Mouse (Mus musculus): ENCODE results near the gene Sav1. TPM values are rescaled to one million over a fixed set of nuclear protein-coding genes. Genes with fewer than 3 reads are reported as not detected.

Gene Sav1
- polyA plus RNA-seq, 1 experiment: 11.4 TPM

- H3K4me1 ChIP-seq (ENCODE audit: control insufficient read depth, insufficient read depth, insufficient read length): no peaks in the 10 kb centered on the region
- no peaks in the 10 kb centered on the region for H3K27me3 ChIP-seq (ENCODE audit: control insufficient read depth, insufficient read depth, low read length)
- H3K27ac ChIP-seq (ENCODE audit: insufficient read depth, low read length): no peak overlapping the region
- peaks cover 16% of the 10 kb centered on the region for H3K36me3 ChIP-seq (ENCODE audit: control insufficient read depth, insufficient read depth, low read length)
- 80% methylated on average over 6 of the region's 6 CpGs for WGBS
- TF ChIP-seq POLR2A (IDR thresholded peaks at IDR 0.05; ENCODE audit: low read depth, low read length) (no peak), CTCF (IDR thresholded peaks at IDR 0.05; ENCODE audit: extremely low read depth, insufficient read depth, insufficient read length, insufficient replicate concordance) (no peak)
- no peak overlapping the region for H3K4me3 ChIP-seq (ENCODE audit: extremely low read depth, insufficient read depth, insufficient read length)
- no peak for DNase-seq (ENCODE audit: low read depth in 1 of 2, low spot score in 2 of 2)
Measured at GRCm38 (mm10) chr12:69963141-69963540, 23.7 kb downstream of the Sav1 start.

DNA sequence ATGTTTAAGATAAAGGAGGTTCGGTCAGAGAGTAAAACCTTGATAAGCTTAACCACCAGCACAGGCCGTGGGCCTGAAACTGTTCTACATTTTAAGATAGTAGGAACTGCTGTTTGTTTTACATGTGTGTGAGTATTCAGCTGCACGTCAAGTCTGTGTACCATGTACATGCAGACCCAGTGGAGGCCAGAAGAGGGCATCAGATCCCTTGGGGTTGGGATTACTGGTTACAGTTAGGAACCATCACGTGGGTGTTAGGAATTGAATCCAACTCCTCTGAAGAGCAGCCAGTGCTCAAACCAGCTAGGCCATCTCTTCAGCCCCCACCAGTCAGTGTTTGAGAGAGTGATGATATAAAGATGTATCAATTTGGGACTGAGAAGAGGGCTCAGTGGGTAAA, 24.3 kb downstream of the Sav1 start:
- DNase-seq (ENCODE audit: low read depth in 1 of 2, low spot score in 2 of 2): peak in 1 of 2 experiments; percentile 51
- no peak overlapping the region for H3K27ac ChIP-seq (ENCODE audit: insufficient read depth, low read length)
- 65% methylated on average over 4 of the region's 4 CpGs for whole genome bisulfite sequencing
- TF ChIP-seq CTCF (IDR thresholded peaks at IDR 0.05; ENCODE audit: extremely low read depth, insufficient read depth, insufficient read length, insufficient replicate concordance) (peak; percentile 50; the same call in 1 of the 2 replicates), POLR2A (IDR thresholded peaks at IDR 0.05; ENCODE audit: low read depth, low read length) (no peak)
- peaks cover 13% of the 10 kb centered on the region for H3K36me3 ChIP-seq (ENCODE audit: control insufficient read depth, insufficient read depth, low read length)
- no peaks in the 10 kb centered on the region for H3K27me3 ChIP-seq (ENCODE audit: control insufficient read depth, insufficient read depth, low read length)
- H3K4me1 ChIP-seq (ENCODE audit: control insufficient read depth, insufficient read depth, insufficient read length): no peaks in the 10 kb centered on the region
- no peak overlapping the region for H3K4me3 ChIP-seq (ENCODE audit: extremely low read depth, insufficient read depth, insufficient read length)

DNA sequence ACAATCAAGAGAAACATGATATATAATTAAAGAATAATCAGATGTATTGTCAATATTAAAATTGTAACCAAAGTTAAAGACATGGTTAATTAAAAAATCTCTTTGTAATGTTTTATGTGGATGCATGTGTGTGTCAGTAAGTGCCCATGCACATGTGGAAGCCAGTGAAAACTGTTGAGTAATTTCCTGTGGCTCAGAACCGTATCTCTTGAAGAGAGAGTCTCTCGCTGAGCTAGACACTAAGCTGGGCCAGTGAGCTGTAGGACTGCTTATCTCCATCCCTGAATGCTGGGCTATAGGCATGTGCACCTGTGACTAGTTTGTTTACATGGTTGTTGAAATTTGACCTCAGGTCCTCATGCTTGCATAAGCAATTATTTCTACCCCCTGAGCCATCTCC, 29.4 kb downstream of the Sav1 start:
- H3K27me3 ChIP-seq (ENCODE audit: control insufficient read depth, insufficient read depth, low read length): no peaks in the 10 kb centered on the region
- no peak for DNase-seq (ENCODE audit: low read depth in 1 of 2, low spot score in 2 of 2)
- 61% methylated on average over 2 of the region's 2 CpGs for WGBS
- no peak overlapping the region for H3K27ac ChIP-seq (ENCODE audit: insufficient read depth, low read length)
- H3K4me3 ChIP-seq (ENCODE audit: extremely low read depth, insufficient read depth, insufficient read length): no peak overlapping the region
- H3K36me3 ChIP-seq (ENCODE audit: control insufficient read depth, insufficient read depth, low read length): peaks cover 1% of the 10 kb centered on the region
- no peaks in the 10 kb centered on the region for H3K4me1 ChIP-seq (ENCODE audit: control insufficient read depth, insufficient read depth, insufficient read length)
- TF ChIP-seq CTCF (IDR thresholded peaks at IDR 0.05; ENCODE audit: extremely low read depth, insufficient read depth, insufficient read length, insufficient replicate concordance): no peak
- no peak for TF ChIP-seq POLR2A (IDR thresholded peaks at IDR 0.05; ENCODE audit: low read depth, low read length)

GRCm38 (mm10) chr12:69947502-69947901, 39.3 kb downstream of the Sav1 start:
- WGBS: 82% methylated on average over 3 of the region's 3 CpGs
- Histone ChIP-seq H3K4me1 (ENCODE audit: control insufficient read depth, insufficient read depth, insufficient read length) (no peaks in the 10 kb centered on the region), H3K36me3 (ENCODE audit: control insufficient read depth, insufficient read depth, low read length) (no peaks in the 10 kb centered on the region), H3K27ac (ENCODE audit: insufficient read depth, low read length) (no peak overlapping the region), H3K27me3 (ENCODE audit: control insufficient read depth, insufficient read depth, low read length) (no peaks in the 10 kb centered on the region), H3K4me3 (ENCODE audit: extremely low read depth, insufficient read depth, insufficient read length) (no peak overlapping the region)
- DNase-seq (ENCODE audit: low read depth in 1 of 2, low spot score in 2 of 2): no peak
- TF ChIP-seq POLR2A (IDR thresholded peaks at IDR 0.05; ENCODE audit: low read depth, low read length) (no peak), CTCF (IDR thresholded peaks at IDR 0.05; ENCODE audit: extremely low read depth, insufficient read depth, insufficient read length, insufficient replicate concordance) (no peak)

- Histone ChIP-seq H3K36me3 (ENCODE audit: control insufficient read depth, insufficient read depth, low read length) (no peaks in the 10 kb centered on the region), H3K4me1 (ENCODE audit: control insufficient read depth, insufficient read depth, insufficient read length) (no peaks in the 10 kb centered on the region), H3K27me3 (ENCODE audit: control insufficient read depth, insufficient read depth, low read length) (no peaks in the 10 kb centered on the region), H3K4me3 (ENCODE audit: extremely low read depth, insufficient read depth, insufficient read length) (no peak overlapping the region), H3K27ac (ENCODE audit: insufficient read depth, low read length) (no peak overlapping the region)
- 96% methylated on average over 5 of the region's 5 CpGs for WGBS
- no peak for DNase-seq (ENCODE audit: low read depth in 1 of 2, low spot score in 2 of 2)
- TF ChIP-seq CTCF (IDR thresholded peaks at IDR 0.05; ENCODE audit: extremely low read depth, insufficient read depth, insufficient read length, insufficient replicate concordance) (no peak), POLR2A (IDR thresholded peaks at IDR 0.05; ENCODE audit: low read depth, low read length) (no peak)
Measured at GRCm38 (mm10) chr12:69945861-69946260, 40.9 kb downstream of the Sav1 start.

GRCm38 (mm10) chr12:69941655-69942329, 45.0 kb downstream of the Sav1 start:
- H3K27me3 ChIP-seq (ENCODE audit: control insufficient read depth, insufficient read depth, low read length): no peaks in the 10 kb centered on the region
- no peak for TF ChIP-seq POLR2A (IDR thresholded peaks at IDR 0.05; ENCODE audit: low read depth, low read length)
- TF ChIP-seq CTCF (IDR thresholded peaks at IDR 0.05; ENCODE audit: extremely low read depth, insufficient read depth, insufficient read length, insufficient replicate concordance): no peak
- DNase-seq (ENCODE audit: low read depth in 1 of 2, low spot score in 2 of 2): no peak
- WGBS: 87% methylated on average over 1 of the region's 1 CpGs
- H3K27ac ChIP-seq (ENCODE audit: insufficient read depth, low read length): no peak overlapping the region
- no peaks in the 10 kb centered on the region for H3K4me1 ChIP-seq (ENCODE audit: control insufficient read depth, insufficient read depth, insufficient read length)
- H3K4me3 ChIP-seq (ENCODE audit: extremely low read depth, insufficient read depth, insufficient read length): no peak overlapping the region
- no peaks in the 10 kb centered on the region for H3K36me3 ChIP-seq (ENCODE audit: control insufficient read depth, insufficient read depth, low read length)

DNA sequence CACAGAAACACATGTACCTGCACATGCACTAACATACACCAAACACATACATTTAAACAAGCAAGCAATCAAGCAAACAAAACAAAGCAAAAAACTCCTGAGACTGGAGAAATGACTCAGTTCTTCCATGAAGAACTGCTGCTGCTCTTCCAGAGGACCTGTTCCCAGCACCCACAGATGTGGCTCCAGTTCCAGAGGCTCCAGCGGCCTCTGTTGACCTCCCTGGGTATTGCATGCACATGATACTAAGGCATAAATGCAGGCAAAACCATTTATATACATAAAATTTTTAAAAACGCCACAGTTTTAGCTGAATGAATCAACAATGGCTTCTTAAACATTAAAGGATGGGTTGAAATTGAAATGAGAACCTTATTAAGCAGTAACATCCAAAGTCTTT, 47.5 kb downstream of the Sav1 start:
- TF ChIP-seq CTCF (IDR thresholded peaks at IDR 0.05; ENCODE audit: extremely low read depth, insufficient read depth, insufficient read length, insufficient replicate concordance): no peak
- no peak for TF ChIP-seq POLR2A (IDR thresholded peaks at IDR 0.05; ENCODE audit: low read depth, low read length)
- H3K36me3 ChIP-seq (ENCODE audit: control insufficient read depth, insufficient read depth, low read length): no peaks in the 10 kb centered on the region
- no peaks in the 10 kb centered on the region for H3K27me3 ChIP-seq (ENCODE audit: control insufficient read depth, insufficient read depth, low read length)
- no peak overlapping the region for H3K4me3 ChIP-seq (ENCODE audit: extremely low read depth, insufficient read depth, insufficient read length)
- WGBS: 90% methylated on average over 2 of the region's 2 CpGs
- H3K27ac ChIP-seq (ENCODE audit: insufficient read depth, low read length): no peak overlapping the region
- H3K4me1 ChIP-seq (ENCODE audit: control insufficient read depth, insufficient read depth, insufficient read length): no peaks in the 10 kb centered on the region
- no peak for DNase-seq (ENCODE audit: low read depth in 1 of 2, low spot score in 2 of 2)
